Mouse (Mus musculus): ENCODE data around the gene Gdf3. TPM values are rescaled to one million over a fixed set of nuclear protein-coding genes. Genes with fewer than 3 reads are reported as not detected.
"Not testable (repeated sequence)": the region's sequence is repeated elsewhere in the genome, so short reads cannot be mapped to it uniquely, and the experiment has no call there.

Gdf3 gene
- total RNA-seq, 1 experiment from 2014 or later, result 5.4 TPM

GRCm38 (mm10) chr6:122591027-122591758 is 18.7 kb downstream of the Gdf3 start:
- no peak for ATAC-seq (replicated peaks in 1 of 2; ENCODE audit: insufficient read depth in 1 of 2, low FRiP score in 2 of 2, low TSS enrichment in 1 of 2, low read depth in 1 of 2, poor library complexity in 2 of 2, severe bottlenecking in 2 of 2)

- ATAC-seq (replicated peaks in 1 of 2; ENCODE audit: insufficient read depth in 1 of 2, low FRiP score in 2 of 2, low TSS enrichment in 1 of 2, low read depth in 1 of 2, poor library complexity in 2 of 2, severe bottlenecking in 2 of 2), result no peak
Measured at GRCm38 (mm10) chr6:122579086-122579485, 30.8 kb downstream of the Gdf3 start.

GRCm38 (mm10) chr6:122577030-122577429 is 32.9 kb downstream of the Gdf3 start:
- no peak for ATAC-seq (replicated peaks in 1 of 2; ENCODE audit: insufficient read depth in 1 of 2, low FRiP score in 2 of 2, low TSS enrichment in 1 of 2, low read depth in 1 of 2, poor library complexity in 2 of 2, severe bottlenecking in 2 of 2)

- ATAC-seq (replicated peaks in 1 of 2; ENCODE audit: insufficient read depth in 1 of 2, low FRiP score in 2 of 2, low TSS enrichment in 1 of 2, low read depth in 1 of 2, poor library complexity in 2 of 2, severe bottlenecking in 2 of 2), result not testable (repeated sequence)
Measured at GRCm38 (mm10) chr6:122575037-122575436, 34.9 kb downstream of the Gdf3 start.

GRCm38 (mm10) chr6:122571617-122571959 is 38.3 kb downstream of the Gdf3 start:
- no peak; a peak in 1 of 4 replicates for ATAC-seq (replicated peaks in 1 of 2; ENCODE audit: insufficient read depth in 1 of 2, low FRiP score in 2 of 2, low TSS enrichment in 1 of 2, low read depth in 1 of 2, poor library complexity in 2 of 2, severe bottlenecking in 2 of 2)

- ATAC-seq (replicated peaks in 1 of 2; ENCODE audit: insufficient read depth in 1 of 2, low FRiP score in 2 of 2, low TSS enrichment in 1 of 2, low read depth in 1 of 2, poor library complexity in 2 of 2, severe bottlenecking in 2 of 2), result peak; percentile 67 to 72; a peak in 3 of 4 replicates
Measured at GRCm38 (mm10) chr6:122570695-122571616, 38.9 kb downstream of the Gdf3 start.

GRCm38 (mm10) chr6:122569762-122570161 is 40.1 kb downstream of the Gdf3 start:
- ATAC-seq (replicated peaks in 1 of 2; ENCODE audit: insufficient read depth in 1 of 2, low FRiP score in 2 of 2, low TSS enrichment in 1 of 2, low read depth in 1 of 2, poor library complexity in 2 of 2, severe bottlenecking in 2 of 2), result no peak

- ATAC-seq (replicated peaks in 1 of 2; ENCODE audit: insufficient read depth in 1 of 2, low FRiP score in 2 of 2, low TSS enrichment in 1 of 2, low read depth in 1 of 2, poor library complexity in 2 of 2, severe bottlenecking in 2 of 2), result no peak
Measured at GRCm38 (mm10) chr6:122569113-122569512, 40.8 kb downstream of the Gdf3 start.

GRCm38 (mm10) chr6:122565070-122565784 is 44.7 kb downstream of the Gdf3 start:
- ATAC-seq (replicated peaks in 1 of 2; ENCODE audit: insufficient read depth in 1 of 2, low FRiP score in 2 of 2, low TSS enrichment in 1 of 2, low read depth in 1 of 2, poor library complexity in 2 of 2, severe bottlenecking in 2 of 2), result peak in 1 of 2 experiments; percentile 17; a peak in 1 of 4 replicates

- peak; percentile 60 to 69 for ATAC-seq (replicated peaks in 1 of 2; ENCODE audit: insufficient read depth in 1 of 2, low FRiP score in 2 of 2, low TSS enrichment in 1 of 2, low read depth in 1 of 2, poor library complexity in 2 of 2, severe bottlenecking in 2 of 2)
Measured at GRCm38 (mm10) chr6:122562463-122562862, 47.4 kb downstream of the Gdf3 start.

GRCm38 (mm10) chr6:122561005-122561404 is 48.9 kb downstream of the Gdf3 start:
- no peak for ATAC-seq (replicated peaks in 1 of 2; ENCODE audit: insufficient read depth in 1 of 2, low FRiP score in 2 of 2, low TSS enrichment in 1 of 2, low read depth in 1 of 2, poor library complexity in 2 of 2, severe bottlenecking in 2 of 2)

- ATAC-seq (replicated peaks in 1 of 2; ENCODE audit: insufficient read depth in 1 of 2, low FRiP score in 2 of 2, low TSS enrichment in 1 of 2, low read depth in 1 of 2, poor library complexity in 2 of 2, severe bottlenecking in 2 of 2), result peak; percentile 51 to 76; a peak in 3 of 4 replicates
Measured at GRCm38 (mm10) chr6:122560427-122560826, 49.5 kb downstream of the Gdf3 start.

GRCm38 (mm10) chr6:122556959-122557561 is 52.8 kb downstream of the Gdf3 start:
- peak; percentile 68 to 71 for ATAC-seq (replicated peaks in 1 of 2; ENCODE audit: insufficient read depth in 1 of 2, low FRiP score in 2 of 2, low TSS enrichment in 1 of 2, low read depth in 1 of 2, poor library complexity in 2 of 2, severe bottlenecking in 2 of 2)

Other genes starting within 250 kb of the Gdf3 start
- gene Rimklb, start 111.3 kb downstream of the Gdf3 start, total RNA-seq (2017), result not detected in 2 replicates
- gene Mfap5, start 104.2 kb downstream of the Gdf3 start, total RNA-seq (2017), result not detected in 2 replicates
- gene Aicda, start 56.3 kb downstream of the Gdf3 start, total RNA-seq (2017), result not detected in 2 replicates
- gene Apobec1, start 7.6 kb downstream of the Gdf3 start, total RNA-seq (2017), result 12.1 and 17.4 TPM in 2 replicates
- gene Dppa3, start 16.3 kb upstream of the Gdf3 start, total RNA-seq (2017), result not detected in 2 replicates
- gene Nanog, start 97.4 kb upstream of the Gdf3 start, total RNA-seq (2017), result not detected in 2 replicates
- 64.6 and 82.1 TPM in 2 replicates for gene Slc2a3, start 191.6 kb upstream of the Gdf3 start, total RNA-seq (2017)
- 8.9 and 9.7 TPM in 2 replicates for gene Foxj2, start 209.8 kb upstream of the Gdf3 start, total RNA-seq (2017)
- gene C3ar1, start 246.1 kb upstream of the Gdf3 start, total RNA-seq (2017), result 0.19 and 0.55 TPM in 2 replicates